Mouse (Mus musculus) bone marrow macrophage, adult 2 months (primary cell): ENCODE measurements around the gene Ulk4.

ENCODE experiments used
- CTCF ChIP-seq: IDR thresholded peaks from 2 replicates; pipeline ENCODE4 v1.5.1; 2012; ENCODE audit warnings: low read depth, mild to moderate bottlenecking, low read length, moderate library complexity
- POLR2A ChIP-seq: IDR thresholded peaks from 2 replicates; pipeline ENCODE4 v1.6.1; 2012; ENCODE audit warnings: mild to moderate bottlenecking, low read depth, low read length, borderline replicate concordance

GRCm38 (mm10) chr9:121192601-121193370, 84.2 kb downstream of the Ulk4 start:
- TF ChIP-seq CTCF: no peak
- TF ChIP-seq POLR2A: no peak
